Mouse (Mus musculus) limb, embryonic 14.5 days (tissue): ENCODE results near the gene Ulbp1. TPM values are rescaled to one million over a fixed set of nuclear protein-coding genes. Genes with fewer than 3 reads are reported as not detected.

Source experiments
- ATAC-seq: fragments of 200-750 bp; cut with Nextera tagmentation; 2 replicates; pipeline ENCODE4 v1.8.0; 2017; ENCODE audit warnings: low read depth, moderate number of reproducible peaks, moderate TSS enrichment; ENCODE audit not compliant: low FRiP score
- DNase-seq: peaks from one replicate; pipeline ENCODE4 v3.0.0-alpha.2; 2015; ENCODE audit warnings: low spot score
- H3K27ac ChIP-seq: fragments of 300-500 bp; sonication (generic); replicated peaks from 2 replicates; pipeline ENCODE4 v1.5.1; 2014; ENCODE audit warnings: low read depth, mild to moderate bottlenecking, low read length, moderate library complexity, mixed read lengths
- H3K27me3 ChIP-seq: fragments of 300-500 bp; sonication (generic); 2 replicates; pipeline ENCODE4 v1.6.1; 2014; ENCODE audit warnings: low read length, mixed read lengths; ENCODE audit not compliant: control insufficient read depth, insufficient read depth
- H3K36me3 ChIP-seq: fragments of 300-500 bp; sonication (generic); 2 replicates; pipeline ENCODE4 v1.6.1; 2014; ENCODE audit warnings: mild to moderate bottlenecking, low read length, moderate library complexity, mixed read lengths; ENCODE audit not compliant: control insufficient read depth, insufficient read depth
- H3K4me1 ChIP-seq: fragments of 300-500 bp; sonication (generic); 2 replicates; pipeline ENCODE4 v1.6.1; 2014; ENCODE audit warnings: antibody characterized with exemption, low read length, mixed read lengths; ENCODE audit not compliant: control insufficient read depth, insufficient read depth
- H3K4me2 ChIP-seq: fragments of 300-500 bp; sonication (generic); replicated peaks from 2 replicates; pipeline ENCODE4 v1.6.1; 2014; ENCODE audit warnings: low read depth, mild to moderate bottlenecking, low read length, moderate library complexity; ENCODE audit not compliant: severe bottlenecking
- H3K4me3 ChIP-seq: fragments of 300-500 bp; sonication (generic); replicated peaks from 2 replicates; pipeline ENCODE4 v1.5.1; 2014; ENCODE audit warnings: low read length
- H3K9ac ChIP-seq: fragments of 300-500 bp; sonication (generic); 2 replicates; pipeline ENCODE4 v1.6.1; 2014; ENCODE audit warnings: mild to moderate bottlenecking, low read depth, low read length, moderate library complexity; ENCODE audit not compliant: severe bottlenecking
- H3K9me3 ChIP-seq: fragments of 300-500 bp; sonication (generic); 2 replicates; pipeline ENCODE4 v1.6.1; 2016; ENCODE audit warnings: low read length; ENCODE audit not compliant: control insufficient read depth
- POLR2A ChIP-seq: fragments of 200-500 bp; IDR thresholded peaks from 2 replicates; pipeline ENCODE4 v1.8.0; 2012; ENCODE audit warnings: inconsistent platforms, mild to moderate bottlenecking, moderate library complexity, borderline replicate concordance; ENCODE audit not compliant: insufficient read depth, insufficient read length; ENCODE audit errors: extremely low read depth
- WGBS: fragments of 180-500 bp; shearing (Covaris S2); extraction: QIAGEN DNeasy Blood & Tissue Kit; methylation state at CpG from one replicate; pipeline ENCODE4 v1.1.7; 2014; 5-methylcytosine and 5-hydroxymethylcytosine counted together
- polyA plus RNA-seq, 2 experiments: library from polyadenylated mRNA; depleted of rRNA in 1 of 2; stranded (reverse) in 1 of 2; unstranded in 1 of 2; fragments of >200 nt; fragmentation: Nextera tagmentation in 1 of 2; extraction: Ambion mirVana in 1 of 2; gene quantifications; 2 replicates each; pipeline versions ENCODE4 v1.2.1 to v1.2.3; 2012 to 2014

The Ulbp1 gene
- polyA plus RNA-seq, 2 experiments, result 3.3 to 4.0 TPM

DNA sequence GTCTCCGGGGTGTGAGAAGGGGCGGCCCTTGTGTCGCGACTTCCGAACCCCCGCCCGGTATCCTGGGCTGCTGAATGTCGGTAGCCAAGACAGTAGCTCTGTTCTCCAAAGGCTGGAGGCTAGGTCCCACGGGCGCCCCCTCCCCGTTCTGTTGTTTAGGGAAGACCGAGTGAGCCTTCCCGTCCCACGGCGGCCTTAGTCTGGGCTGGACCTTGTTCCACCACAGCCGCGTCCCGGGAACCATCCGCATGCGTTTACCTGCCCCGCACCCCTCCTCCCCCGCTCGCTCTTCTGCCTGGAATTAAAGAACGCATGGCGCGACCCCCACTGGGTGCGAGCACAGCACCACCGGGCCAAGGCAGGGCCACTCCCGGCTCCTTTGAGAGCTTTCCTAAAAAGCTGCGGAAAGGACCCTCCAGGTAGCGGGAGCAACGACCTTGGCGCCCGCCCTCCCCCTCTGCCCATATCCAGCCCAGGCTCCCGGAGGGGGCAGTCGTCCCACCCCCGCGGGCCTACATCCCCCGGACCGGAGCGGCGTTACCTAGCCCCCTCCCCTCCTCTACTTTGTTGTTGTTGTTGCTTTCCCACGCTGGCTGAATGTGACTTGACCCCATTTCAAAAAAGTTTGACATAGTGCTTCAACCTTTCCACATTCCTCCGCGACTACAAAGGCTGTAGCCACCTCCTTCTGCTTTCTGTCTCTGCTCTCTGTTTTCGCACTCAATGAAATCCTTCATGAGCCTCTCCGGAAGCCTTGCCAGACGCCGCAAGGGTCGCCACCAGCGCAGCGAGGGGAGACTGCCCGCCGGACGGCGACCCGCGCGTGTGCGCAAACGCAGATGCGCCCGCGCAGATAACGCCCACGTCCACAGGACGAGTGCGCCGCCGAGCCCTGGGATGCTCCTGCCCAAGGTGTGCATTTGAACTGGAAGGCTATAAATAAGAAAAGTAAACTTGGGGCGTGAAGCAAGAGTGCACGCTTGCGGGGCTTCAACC lies 81.2 kb downstream of the Ulbp1 start:
- DNase-seq (no peak), ATAC-seq (peak; percentile 29; the same call in 1 of the 2 replicates)
- peaks cover 22% of the 10 kb centered on the region for H3K27me3 ChIP-seq
- no peaks in the 10 kb centered on the region for H3K36me3 ChIP-seq
- H3K9me3 ChIP-seq, result no peaks in the 10 kb centered on the region
- 0 out of 2 replicates have a peak overlapping the region, but pooled peaks have one; percentile 53 for H3K9ac ChIP-seq
- H3K4me1 ChIP-seq, result peaks cover 3% of the 10 kb centered on the region
- WGBS, result under 1% methylated on average over 68 of the region's 73 CpGs
- H3K4me3 ChIP-seq, result peak overlapping the region; percentile 57
- H3K27ac ChIP-seq, result no peak overlapping the region
- TF ChIP-seq POLR2A, result no peak
- H3K4me2 ChIP-seq, result peak overlapping the region; percentile 98

- no peaks in the 10 kb centered on the region for H3K36me3 ChIP-seq
- WGBS, result under 1% methylated on average over 14 of the region's 20 CpGs
- no peak for TF ChIP-seq POLR2A
- peak overlapping the region; percentile 98 for H3K4me2 ChIP-seq
- H3K27ac ChIP-seq, result no peak overlapping the region
- peak overlapping the region; percentile 57 for H3K4me3 ChIP-seq
- H3K4me1 ChIP-seq, result peaks cover 3% of the 10 kb centered on the region
- peak; percentile 34; the same call in 1 of the 2 replicates for ATAC-seq
- no peak for DNase-seq
- H3K27me3 ChIP-seq, result peaks cover 22% of the 10 kb centered on the region
- no peaks in the 10 kb centered on the region for H3K9me3 ChIP-seq
- H3K9ac ChIP-seq, result peak overlapping the region; percentile 53; the same call in 1 of the 2 replicates
Observed at GRCm38 (mm10) chr10:7391561-7391934, 81.9 kb downstream of the Ulbp1 start.

DNA sequence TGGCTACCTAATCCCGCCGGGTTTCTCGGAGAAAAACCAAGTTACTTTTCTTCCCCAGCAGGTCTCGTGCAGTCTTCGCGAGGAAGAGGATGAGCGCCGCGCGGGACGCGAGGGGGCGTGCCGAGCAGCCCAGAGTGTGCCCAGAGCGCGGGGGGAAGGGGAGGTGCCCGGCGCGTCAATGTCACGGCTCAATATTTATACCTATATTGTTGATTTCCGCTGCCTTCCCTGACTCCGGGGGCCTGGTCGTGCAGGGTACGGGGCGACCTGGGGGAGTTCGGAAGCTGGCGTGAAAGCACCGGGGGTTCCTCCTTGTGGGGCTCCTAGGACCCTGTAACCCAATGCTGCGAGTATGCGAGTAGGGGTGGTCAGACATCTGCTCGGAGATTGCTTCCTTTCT lies 82.3 kb downstream of the Ulbp1 start:
- Histone ChIP-seq H3K36me3 (no peaks in the 10 kb centered on the region), H3K4me1 (peaks cover 3% of the 10 kb centered on the region), H3K27ac (no peak overlapping the region), H3K4me3 (peak overlapping the region; percentile 57), H3K9ac (peak overlapping the region; percentile 53), H3K9me3 (no peaks in the 10 kb centered on the region), H3K27me3 (peaks cover 22% of the 10 kb centered on the region), H3K4me2 (peak overlapping the region; percentile 98)
- ATAC-seq, result peak; percentile 39; the same call in 1 of the 2 replicates
- no peak for DNase-seq
- 3% methylated on average over 16 of the region's 31 CpGs for WGBS
- TF ChIP-seq POLR2A, result no peak

Other genes starting within 250 kb of the Ulbp1 start
- gene Lrp11, start 116.2 kb upstream of the Ulbp1 start, polyA plus RNA-seq (2012; rRNA removed), result 1.8 and 2.1 TPM in 2 replicates
- 1.3 and 2.0 TPM in 2 replicates for gene Lrp11, start 116.2 kb upstream of the Ulbp1 start, polyA plus RNA-seq (2014; fragmentation: Nextera tagmentation; extraction: Ambion mirVana)
- 34.7 and 36.8 TPM in 2 replicates for gene Nup43, start 193.9 kb upstream of the Ulbp1 start, polyA plus RNA-seq (2012; rRNA removed)
- gene Nup43, start 193.9 kb upstream of the Ulbp1 start, polyA plus RNA-seq (2014; fragmentation: Nextera tagmentation; extraction: Ambion mirVana), result 47.1 and 49.1 TPM in 2 replicates
- 52.1 and 66.5 TPM in 2 replicates for gene Pcmt1, start 207.5 kb upstream of the Ulbp1 start, polyA plus RNA-seq (2012; rRNA removed)
- 115 and 125 TPM in 2 replicates for gene Pcmt1, start 207.5 kb upstream of the Ulbp1 start, polyA plus RNA-seq (2014; fragmentation: Nextera tagmentation; extraction: Ambion mirVana)
- gene Lats1, start 207.6 kb upstream of the Ulbp1 start, polyA plus RNA-seq (2012; rRNA removed), result 21.5 and 24.0 TPM in 2 replicates
- gene Lats1, start 207.6 kb upstream of the Ulbp1 start, polyA plus RNA-seq (2014; fragmentation: Nextera tagmentation; extraction: Ambion mirVana), result 12.0 and 14.0 TPM in 2 replicates